Mouse (Mus musculus) olfactory bulb, adult 2 months (tissue): ENCODE results near the gene Omd. TPM values are rescaled to one million over a fixed set of nuclear protein-coding genes. Genes with fewer than 3 reads are reported as not detected.
"Not testable (repeated sequence)": the region's sequence is repeated elsewhere in the genome, so short reads cannot be mapped to it uniquely, and the experiment has no call there.

ENCODE experiments used
- H3K27ac ChIP-seq: fragments of 200-500 bp; 2 replicates; pipeline ENCODE4 v1.5.1; 2012; ENCODE audit warnings: low read depth, low read length; ENCODE audit not compliant: insufficient read depth
- H3K4me1 ChIP-seq: fragments of 200-500 bp; 2 replicates; pipeline ENCODE4 v1.6.1; 2012; ENCODE audit warnings: low read length; ENCODE audit not compliant: control insufficient read depth, insufficient read depth
- H3K4me3 ChIP-seq: fragments of 200-500 bp; 2 replicates; pipeline ENCODE4 v1.5.1; 2012; ENCODE audit warnings: mild to moderate bottlenecking, low read depth, low read length, moderate library complexity; ENCODE audit not compliant: insufficient read depth
- CTCF ChIP-seq: fragments of 200-500 bp; IDR thresholded peaks from 2 replicates; pipeline ENCODE4 v1.5.1; 2012; ENCODE audit warnings: low read depth, mild to moderate bottlenecking, low read length, moderate library complexity; ENCODE audit not compliant: insufficient read depth
- POLR2A ChIP-seq: fragments of 200-500 bp; IDR thresholded peaks from 2 replicates; pipeline ENCODE4 v1.6.1; 2012; ENCODE audit warnings: mild to moderate bottlenecking, low read depth, low read length, moderate library complexity; ENCODE audit not compliant: insufficient read depth
- WGBS: fragments of 180-500 bp; shearing (Covaris S2); methylation state at CpG from one replicate; pipeline ENCODE4 v1.1.7; 2018; 5-methylcytosine and 5-hydroxymethylcytosine counted together
- polyA plus RNA-seq: library from polyadenylated mRNA; stranded (reverse); fragments of >200 nt; gene quantifications from 2 replicates; pipeline ENCODE4 v1.2.4, GENCODE M21; 2012; ENCODE audit warnings: low replicate concordance; ENCODE audit not compliant: missing spikeins, insufficient read depth, insufficient read length

The Omd gene
- polyA plus RNA-seq, 1 experiment = not detected

GRCm38 (mm10) chr13:49556203-49556602, 26.1 kb upstream of the Omd start:
- no peak overlapping the region for H3K27ac ChIP-seq
- H3K4me3 ChIP-seq = no peak overlapping the region
- 73% methylated on average over 1 of the region's 1 CpGs for WGBS
- H3K4me1 ChIP-seq = no peaks in the 10 kb centered on the region
- TF ChIP-seq POLR2A (no peak), CTCF (no peak)

GRCm38 (mm10) chr13:49556924-49557323, 25.3 kb upstream of the Omd start:
- WGBS = 56% methylated on average over 1 of the region's 1 CpGs
- Histone ChIP-seq H3K4me1 (no peaks in the 10 kb centered on the region), H3K4me3 (no peak overlapping the region), H3K27ac (no peak overlapping the region)
- TF ChIP-seq CTCF (no peak), POLR2A (no peak)

- no peak overlapping the region for H3K27ac ChIP-seq
- WGBS = 47% methylated on average over 2 of the region's 2 CpGs
- TF ChIP-seq CTCF (no peak), POLR2A (no peak)
- no peaks in the 10 kb centered on the region for H3K4me1 ChIP-seq
- no peak overlapping the region for H3K4me3 ChIP-seq
These were observed 23.1 kb upstream of the Omd start for GRCm38 (mm10) chr13:49559185-49559584.

- 74% methylated on average over 2 of the region's 2 CpGs for WGBS
- no peaks in the 10 kb centered on the region for H3K4me1 ChIP-seq
- no peak overlapping the region for H3K4me3 ChIP-seq
- no peak overlapping the region for H3K27ac ChIP-seq
- TF ChIP-seq POLR2A (no peak), CTCF (no peak)
These were observed 21.4 kb upstream of the Omd start for GRCm38 (mm10) chr13:49560886-49561285.

- TF ChIP-seq POLR2A = no peak
- no peak for TF ChIP-seq CTCF
- 96% methylated on average over 1 of the region's 1 CpGs for WGBS
These were observed 17.9 kb upstream of the Omd start for GRCm38 (mm10) chr13:49564347-49564746.

GRCm38 (mm10) chr13:49570371-49570770, 11.9 kb upstream of the Omd start:
- no peaks in the 10 kb centered on the region for H3K4me1 ChIP-seq
- no peak for TF ChIP-seq POLR2A
- no peak for TF ChIP-seq CTCF
- no peak overlapping the region for H3K27ac ChIP-seq
- no peak overlapping the region for H3K4me3 ChIP-seq
- 75% methylated on average over 3 of the region's 3 CpGs for WGBS

More at GRCm38 (mm10) chr13:49564347-49564746, 17.9 kb upstream of the Omd start:
- H3K27ac ChIP-seq = no peak overlapping the region
- no peak overlapping the region for H3K4me3 ChIP-seq
- no peaks in the 10 kb centered on the region for H3K4me1 ChIP-seq

GRCm38 (mm10) chr13:49571418-49571817, 10.8 kb upstream of the Omd start:
- H3K4me3 ChIP-seq = no peak overlapping the region
- 89% methylated on average over 2 of the region's 2 CpGs for WGBS
- TF ChIP-seq CTCF = no peak
- TF ChIP-seq POLR2A = no peak
- no peaks in the 10 kb centered on the region for H3K4me1 ChIP-seq
- H3K27ac ChIP-seq = no peak overlapping the region

GRCm38 (mm10) chr13:49583859-49584258, 1.6 kb downstream of the Omd start:
- no peak overlapping the region for H3K27ac ChIP-seq
- H3K4me3 ChIP-seq = no peak overlapping the region
- TF ChIP-seq POLR2A = no peak
- TF ChIP-seq CTCF = no peak
- H3K4me1 ChIP-seq = no peaks in the 10 kb centered on the region

GRCm38 (mm10) chr13:49584307-49585005, 2.2 kb downstream of the Omd start:
- Histone ChIP-seq H3K4me3 (no peak overlapping the region), H3K27ac (no peak overlapping the region), H3K4me1 (no peaks in the 10 kb centered on the region)
- 69% methylated on average over 8 of the region's 8 CpGs for WGBS
- TF ChIP-seq POLR2A = no peak
- no peak for TF ChIP-seq CTCF

- 73% methylated on average over 6 of the region's 6 CpGs for WGBS
- TF ChIP-seq POLR2A (no peak), CTCF (no peak)
- Histone ChIP-seq H3K4me3 (no peak overlapping the region), H3K4me1 (no peaks in the 10 kb centered on the region), H3K27ac (no peak overlapping the region)
These were observed 3.8 kb downstream of the Omd start for GRCm38 (mm10) chr13:49586062-49586461.

- H3K4me3 ChIP-seq, H3K27ac ChIP-seq, H3K4me1 ChIP-seq: not testable (repeated sequence)
- WGBS = 52% methylated on average over 2 of the region's 2 CpGs
These were observed 20.3 kb downstream of the Omd start for GRCm38 (mm10) chr13:49602541-49602940.
